Mouse (Mus musculus) forebrain, embryonic 13.5 days (tissue): Measurements from ENCODE around the gene Picalm. TPM values are rescaled to one million over a fixed set of nuclear protein-coding genes. Genes with fewer than 3 reads are reported as not detected.

Experiments
- ATAC-seq: fragments of 200-750 bp; cut with Nextera tagmentation; 2 replicates; pipeline ENCODE4 v1.8.0; 2017
- H3K27ac ChIP-seq: fragments of 300-500 bp; sonication (generic); 2 replicates; pipeline ENCODE4 v1.5.1; 2015; ENCODE audit warnings: inconsistent platforms, mild to moderate bottlenecking, moderate library complexity
- H3K27me3 ChIP-seq: fragments of 300-500 bp; sonication (generic); 2 replicates; pipeline ENCODE4 v1.6.1; 2015; ENCODE audit warnings: mild to moderate bottlenecking, inconsistent platforms
- H3K36me3 ChIP-seq: fragments of 300-500 bp; sonication (generic); 2 replicates; pipeline ENCODE4 v1.6.1; 2015; ENCODE audit warnings: mild to moderate bottlenecking, inconsistent platforms; ENCODE audit not compliant: poor library complexity, severe bottlenecking
- H3K4me1 ChIP-seq: fragments of 300-500 bp; sonication (generic); 2 replicates; pipeline ENCODE4 v1.6.1; 2015; ENCODE audit warnings: inconsistent platforms
- H3K4me2 ChIP-seq: fragments of 300-500 bp; sonication (generic); 2 replicates; pipeline ENCODE4 v1.6.1; 2015; ENCODE audit warnings: inconsistent platforms, mild to moderate bottlenecking, moderate library complexity
- H3K4me3 ChIP-seq: fragments of 300-500 bp; sonication (generic); 2 replicates; pipeline ENCODE4 v1.5.1; 2015; ENCODE audit warnings: mild to moderate bottlenecking, inconsistent platforms
- H3K9ac ChIP-seq: fragments of 300-500 bp; sonication (generic); 2 replicates; pipeline ENCODE4 v1.6.1; 2015; ENCODE audit warnings: mild to moderate bottlenecking, inconsistent platforms
- H3K9me3 ChIP-seq: fragments of 300-500 bp; sonication (generic); replicated peaks from 2 replicates; pipeline ENCODE4 v1.6.1; 2016; ENCODE audit warnings: inconsistent platforms
- WGBS: fragments of 180-500 bp; shearing (Covaris S2); methylation state at CpG from one replicate; pipeline ENCODE4 v1.1.7; 2015; 5-methylcytosine and 5-hydroxymethylcytosine counted together
- polyA plus RNA-seq: library from polyadenylated mRNA; unstranded; fragments of >200 nt; fragmentation: Nextera tagmentation; extraction: Ambion mirVana; gene quantifications from 2 replicates; pipeline ENCODE4 v1.2.1, GENCODE M21; 2015

The Picalm gene
- polyA plus RNA-seq = 36.6 and 40.9 TPM in 2 replicates

DNA sequence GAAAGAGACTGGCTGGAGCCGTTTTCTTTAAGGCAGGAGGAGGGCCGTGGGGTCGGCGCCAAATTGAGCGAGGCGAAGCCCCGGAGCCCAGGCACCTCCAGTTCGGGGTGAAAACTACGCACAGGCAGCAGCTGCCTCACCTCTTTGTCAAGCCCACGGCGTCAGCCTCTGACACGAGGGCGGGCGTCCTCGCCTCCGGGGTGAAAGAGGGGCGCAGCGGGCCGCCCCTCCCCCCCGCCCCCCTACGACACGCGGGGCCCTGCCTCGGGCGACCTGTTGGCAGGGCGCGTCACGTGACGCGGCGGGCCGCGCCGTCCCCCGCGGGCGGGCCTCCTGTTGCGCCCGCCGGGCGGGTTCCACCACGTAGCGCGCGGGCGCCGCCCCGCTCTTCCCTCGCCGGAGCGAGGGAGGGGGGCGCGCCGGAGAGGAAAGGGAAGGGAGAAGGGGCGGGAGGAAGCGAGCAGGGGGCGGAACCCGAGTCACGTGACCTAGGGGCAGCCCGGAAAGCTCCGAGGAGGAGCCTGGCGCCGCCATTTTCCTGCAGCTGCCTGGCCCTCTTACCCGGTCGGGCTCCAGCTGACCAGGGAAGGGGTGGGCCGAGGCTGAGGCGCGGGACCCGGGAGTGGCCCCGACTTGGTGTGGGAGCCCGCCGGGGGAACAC, at the start of gene Picalm:
TSS of gene Picalm (plus strand) at position 482 of the 661 bp plus-strand sequence.
- Histone ChIP-seq H3K4me3 (peak within 1 kb of the TSS; percentile 94), H3K4me1 (peaks cover 29% of the 10 kb centered on the region), H3K4me2 (peak within 1 kb of the TSS; percentile 90), H3K27me3 (no peaks in the 10 kb centered on the region), H3K9ac (peak within 1 kb of the TSS; percentile 97), H3K27ac (peak within 1 kb of the TSS; percentile 95), H3K9me3 (no peaks in the 10 kb centered on the region), H3K36me3 (no peaks in the 10 kb centered on the region)
- under 1% methylated on average over 42 of the region's 72 CpGs for WGBS
- peak; percentile 93 for ATAC-seq

DNA sequence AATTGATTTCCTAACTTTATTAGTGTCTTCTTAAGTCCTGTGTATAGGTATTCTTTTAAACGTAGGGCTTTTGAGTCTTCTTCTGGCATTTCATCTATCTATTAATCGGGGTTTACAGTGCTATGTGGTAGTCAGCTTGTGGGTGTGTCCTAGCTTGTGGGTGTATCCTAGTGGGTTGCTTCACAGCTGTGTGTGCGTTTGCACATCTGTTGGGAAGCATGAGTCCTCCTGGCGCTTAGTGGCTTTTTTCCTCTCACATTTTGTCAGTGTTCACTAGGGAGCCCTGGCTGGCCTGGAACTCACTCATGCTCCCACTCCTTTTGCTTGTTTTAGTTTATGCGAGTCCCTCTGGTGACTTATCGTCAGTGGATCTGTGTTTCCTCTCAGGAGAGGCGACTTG, 46.2 kb upstream of the Picalm start:
- H3K36me3 ChIP-seq = no peaks in the 10 kb centered on the region
- H3K4me3 ChIP-seq = no peak overlapping the region
- no peaks in the 10 kb centered on the region for H3K27me3 ChIP-seq
- no peaks in the 10 kb centered on the region for H3K4me1 ChIP-seq
- no peaks in the 10 kb centered on the region for H3K9me3 ChIP-seq
- no peak overlapping the region for H3K4me2 ChIP-seq
- H3K27ac ChIP-seq = no peak overlapping the region
- ATAC-seq = no peak
- WGBS = 86% methylated on average over 7 of the region's 7 CpGs
- H3K9ac ChIP-seq = no peak overlapping the region

DNA sequence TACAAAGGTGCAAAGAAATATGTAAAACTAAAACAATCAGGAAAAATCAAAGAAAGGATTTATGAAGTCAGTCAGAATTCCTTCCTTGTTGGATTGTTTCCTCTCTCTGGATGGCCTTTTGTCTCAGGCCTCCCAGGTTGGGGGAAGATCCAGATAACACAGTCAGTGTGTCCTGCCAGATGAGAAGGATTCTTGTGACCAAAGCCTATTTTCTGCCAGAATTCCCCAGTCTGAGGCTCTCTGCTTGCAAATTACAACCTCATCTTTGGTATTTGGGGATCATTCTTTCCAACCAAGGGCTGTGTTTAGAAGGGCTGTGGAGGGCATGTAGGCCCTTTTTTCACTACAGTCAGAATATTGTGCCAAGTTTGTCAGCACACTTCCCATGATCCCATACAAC, 45.5 kb upstream of the Picalm start:
- Histone ChIP-seq H3K4me3 (no peak overlapping the region), H3K36me3 (no peaks in the 10 kb centered on the region), H3K9ac (no peak overlapping the region), H3K4me2 (no peak overlapping the region), H3K9me3 (no peaks in the 10 kb centered on the region), H3K4me1 (no peaks in the 10 kb centered on the region), H3K27ac (no peak overlapping the region), H3K27me3 (no peaks in the 10 kb centered on the region)
- no peak for ATAC-seq

DNA sequence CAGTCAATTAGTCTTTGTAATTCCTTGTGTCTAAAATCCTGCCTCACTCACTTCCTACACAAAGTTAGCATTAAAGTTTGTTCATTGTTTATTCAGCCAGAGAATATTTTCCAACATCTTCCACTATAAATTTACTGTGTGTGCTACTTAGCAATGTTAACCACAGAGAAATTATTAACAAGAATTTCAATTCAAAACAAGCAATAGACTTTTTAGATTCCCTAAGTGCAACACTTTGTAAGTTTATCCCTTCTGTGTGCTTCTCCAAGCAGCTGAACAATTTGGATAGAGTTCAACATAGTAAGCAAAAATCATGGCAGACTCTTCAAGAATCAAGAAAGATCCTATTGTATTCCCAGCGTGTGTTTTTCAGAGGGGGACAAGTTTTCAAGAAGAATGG, 44.3 kb upstream of the Picalm start:
- H3K9ac ChIP-seq = no peak overlapping the region
- no peak overlapping the region for H3K4me3 ChIP-seq
- H3K4me1 ChIP-seq = no peaks in the 10 kb centered on the region
- 37% methylated on average over 1 of the region's 1 CpGs for WGBS
- H3K9me3 ChIP-seq = no peaks in the 10 kb centered on the region
- H3K27ac ChIP-seq = no peak overlapping the region
- no peak for ATAC-seq
- H3K27me3 ChIP-seq = no peaks in the 10 kb centered on the region
- H3K36me3 ChIP-seq = no peaks in the 10 kb centered on the region
- H3K4me2 ChIP-seq = no peak overlapping the region

DNA sequence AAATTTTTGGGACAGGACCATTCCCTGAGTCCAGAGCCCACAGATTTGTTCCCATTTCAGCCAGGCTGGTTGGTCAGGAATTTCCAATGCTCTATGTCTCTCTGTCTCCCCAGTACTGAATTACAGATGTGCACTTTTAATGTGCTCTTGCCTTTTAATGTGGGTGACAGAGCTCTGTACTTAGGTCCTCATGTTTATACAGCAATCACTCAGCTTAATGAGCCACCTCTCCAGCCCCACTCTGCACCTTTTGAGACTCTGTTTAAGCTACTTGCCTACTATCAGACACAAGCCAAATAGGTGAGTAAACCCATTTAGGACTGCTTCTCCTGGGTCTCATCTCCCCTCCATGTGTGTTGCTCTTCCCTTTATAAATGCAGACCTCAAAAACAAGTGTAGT, 43.2 kb upstream of the Picalm start:
- Histone ChIP-seq H3K4me2 (no peak overlapping the region), H3K9ac (no peak overlapping the region), H3K36me3 (no peaks in the 10 kb centered on the region), H3K9me3 (no peaks in the 10 kb centered on the region), H3K27ac (no peak overlapping the region), H3K4me1 (no peaks in the 10 kb centered on the region), H3K4me3 (no peak overlapping the region), H3K27me3 (no peaks in the 10 kb centered on the region)
- no peak for ATAC-seq

DNA sequence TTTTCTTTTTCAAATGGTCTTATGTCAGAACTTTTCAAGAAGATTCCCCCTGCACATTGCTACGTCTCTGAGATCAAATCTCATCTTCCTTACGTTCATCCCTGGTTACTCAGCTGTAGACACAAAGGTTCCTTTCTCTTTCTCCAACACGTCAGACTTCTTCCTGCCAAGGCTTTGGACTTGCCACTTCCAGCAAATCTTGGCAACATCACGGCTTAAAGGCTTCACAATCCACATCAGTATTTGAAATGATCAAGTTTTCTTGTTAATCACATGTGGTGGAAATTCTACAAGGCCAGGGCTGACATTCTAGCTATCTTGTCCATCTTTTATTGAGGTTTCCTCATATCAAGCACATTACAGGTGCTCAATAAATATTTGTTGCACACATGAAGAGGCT, 39.0 kb upstream of the Picalm start:
- H3K4me1 ChIP-seq = 0 out of 2 replicates have a peak, but pooled peaks cover 4% of the 10 kb centered on the region
- H3K27ac ChIP-seq = no peak overlapping the region
- H3K9me3 ChIP-seq = no peaks in the 10 kb centered on the region
- no peak for ATAC-seq
- no peaks in the 10 kb centered on the region for H3K27me3 ChIP-seq
- no peak overlapping the region for H3K4me2 ChIP-seq
- no peak overlapping the region for H3K4me3 ChIP-seq
- H3K36me3 ChIP-seq = no peaks in the 10 kb centered on the region
- WGBS = 81% methylated on average over 4 of the region's 4 CpGs
- no peak overlapping the region for H3K9ac ChIP-seq

DNA sequence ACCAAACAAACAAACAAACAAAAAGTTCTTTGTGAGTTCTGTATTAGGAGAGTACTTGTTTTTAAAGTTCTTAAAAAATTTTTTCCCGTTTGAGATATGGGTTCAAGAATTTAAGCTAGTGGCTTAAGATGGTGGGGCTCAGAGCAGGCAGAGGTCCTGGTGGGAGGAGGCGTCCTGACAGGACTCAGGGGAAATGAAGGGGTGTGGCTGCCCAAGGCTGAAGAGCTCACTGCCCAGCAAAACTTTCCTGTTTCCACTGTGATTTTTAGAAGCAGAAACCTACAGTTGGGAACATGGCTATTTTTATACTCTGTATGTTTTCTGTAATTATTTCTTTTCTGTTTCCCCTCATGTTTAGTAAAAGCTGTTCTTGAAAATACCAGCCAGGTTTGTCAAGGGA, 38.3 kb upstream of the Picalm start:
- H3K4me1 ChIP-seq = 0 out of 2 replicates have a peak, but pooled peaks cover 4% of the 10 kb centered on the region
- H3K27me3 ChIP-seq = no peaks in the 10 kb centered on the region
- no peak for ATAC-seq
- no peaks in the 10 kb centered on the region for H3K9me3 ChIP-seq
- no peaks in the 10 kb centered on the region for H3K36me3 ChIP-seq
- no peak overlapping the region for H3K4me2 ChIP-seq
- no peak overlapping the region for H3K9ac ChIP-seq
- no peak overlapping the region for H3K27ac ChIP-seq
- H3K4me3 ChIP-seq = no peak overlapping the region
- WGBS = 51% methylated on average over 2 of the region's 2 CpGs

DNA sequence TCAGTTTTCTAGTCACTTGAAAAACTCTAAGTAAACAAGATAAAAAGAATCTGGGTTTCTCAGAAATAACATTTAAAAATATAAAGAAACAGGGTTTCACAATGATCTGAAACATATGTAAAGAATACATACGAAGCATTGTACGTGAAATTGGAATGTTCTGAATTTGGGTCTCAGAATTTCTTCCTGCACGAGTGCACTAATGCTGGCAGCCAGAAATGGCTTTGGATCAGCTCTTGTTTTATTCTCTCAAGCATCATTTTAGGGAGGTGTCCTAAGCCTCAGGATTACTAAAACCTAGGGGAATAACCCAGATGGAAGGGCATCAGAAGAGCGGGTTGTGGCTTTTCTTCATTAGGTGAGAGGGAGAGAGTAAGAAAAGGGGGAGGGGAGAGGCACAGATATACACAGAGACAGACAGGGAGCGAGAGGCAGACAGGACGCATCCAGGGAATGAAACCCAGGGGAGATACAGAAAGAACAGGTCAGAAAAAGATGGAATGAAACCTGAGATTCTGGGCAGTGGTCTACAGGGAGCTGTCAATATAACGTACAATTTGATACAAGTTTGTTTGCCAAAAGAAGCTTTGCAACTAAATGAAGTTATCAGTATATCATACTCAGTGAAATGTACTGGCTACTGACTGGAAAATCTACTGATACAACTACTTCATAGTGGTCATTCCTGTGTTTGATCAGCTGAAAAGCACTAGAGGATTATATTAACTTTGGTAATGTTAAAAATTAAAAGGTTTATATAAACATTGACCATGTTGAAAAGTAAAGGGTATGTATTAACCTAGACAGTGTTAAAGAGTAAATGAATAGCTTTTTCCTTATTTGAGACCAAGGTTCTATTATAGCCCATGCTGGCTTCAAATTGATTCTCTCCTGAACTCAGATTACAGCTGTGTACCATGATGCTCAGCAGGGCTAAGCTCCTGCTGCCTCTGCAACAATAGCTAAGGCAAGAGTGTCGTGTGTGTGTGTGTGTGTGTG, 37.3 kb upstream of the Picalm start:
- H3K27ac ChIP-seq = no peak overlapping the region
- H3K27me3 ChIP-seq = no peaks in the 10 kb centered on the region
- 86% methylated on average over 8 of the region's 8 CpGs for WGBS
- no peaks in the 10 kb centered on the region for H3K9me3 ChIP-seq
- ATAC-seq = no peak
- H3K4me3 ChIP-seq = no peak overlapping the region
- no peaks in the 10 kb centered on the region for H3K36me3 ChIP-seq
- 0 out of 2 replicates have a peak, but pooled peaks cover 4% of the 10 kb centered on the region for H3K4me1 ChIP-seq
- H3K4me2 ChIP-seq = no peak overlapping the region
- no peak overlapping the region for H3K9ac ChIP-seq

DNA sequence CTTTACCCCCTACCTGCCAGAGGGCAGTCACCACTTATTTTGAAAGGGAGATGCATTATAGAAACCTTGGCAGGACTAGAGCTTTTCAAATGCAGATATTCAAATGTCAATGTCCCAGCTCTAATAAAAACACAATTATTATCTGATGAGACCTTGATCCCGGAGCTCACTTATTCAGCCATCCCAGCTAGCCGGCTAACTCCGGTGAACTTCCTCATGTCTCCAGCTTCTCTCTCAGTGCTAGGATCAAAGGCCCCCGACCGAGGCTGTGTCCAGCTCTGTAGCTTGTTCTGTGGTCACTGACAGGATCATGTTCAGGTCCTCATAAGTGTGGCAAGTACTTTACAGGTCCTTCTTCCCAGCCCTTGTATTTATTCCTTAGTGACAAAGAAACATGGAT, 34.9 kb upstream of the Picalm start:
- Histone ChIP-seq H3K4me2 (no peak overlapping the region), H3K36me3 (no peaks in the 10 kb centered on the region), H3K9ac (no peak overlapping the region), H3K4me1 (0 out of 2 replicates have a peak, but pooled peaks cover 4% of the 10 kb centered on the region), H3K9me3 (no peaks in the 10 kb centered on the region), H3K27ac (no peak overlapping the region), H3K27me3 (no peaks in the 10 kb centered on the region), H3K4me3 (no peak overlapping the region)
- ATAC-seq = no peak
- 90% methylated on average over 5 of the region's 5 CpGs for WGBS

DNA sequence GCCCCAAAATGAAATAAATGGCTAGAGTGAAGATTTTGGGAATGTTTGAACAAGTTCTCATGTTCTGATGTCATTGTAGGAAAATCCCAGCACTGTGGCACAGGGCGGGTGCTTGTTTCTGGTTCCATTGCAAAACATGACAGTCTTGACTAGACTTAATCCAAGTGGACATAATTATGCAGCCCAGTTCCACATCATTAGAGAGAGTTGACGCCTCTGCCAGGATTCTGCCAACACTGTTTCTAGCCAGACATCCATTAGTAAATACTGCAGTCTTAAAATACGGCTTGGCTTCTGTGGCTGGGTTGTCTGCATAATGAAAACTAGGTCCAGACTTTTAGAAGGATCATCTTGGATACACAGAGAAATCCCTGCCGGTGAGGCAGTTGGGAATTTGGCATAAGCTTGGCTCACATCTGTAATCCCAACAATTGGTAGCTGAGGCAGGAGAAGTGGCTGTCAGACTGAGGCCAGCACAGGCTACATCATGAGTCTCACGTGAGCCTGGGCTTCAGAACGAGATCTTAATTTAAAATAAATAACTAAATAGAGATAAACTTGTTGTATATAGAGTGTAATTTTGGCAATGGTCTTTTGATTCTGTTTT, 34.1 kb upstream of the Picalm start:
- no peak overlapping the region for H3K27ac ChIP-seq
- no peaks in the 10 kb centered on the region for H3K36me3 ChIP-seq
- 61% methylated on average over 6 of the region's 6 CpGs for WGBS
- no peaks in the 10 kb centered on the region for H3K9me3 ChIP-seq
- H3K4me1 ChIP-seq = 0 out of 2 replicates have a peak, but pooled peaks cover 4% of the 10 kb centered on the region
- H3K4me3 ChIP-seq = no peak overlapping the region
- H3K27me3 ChIP-seq = no peaks in the 10 kb centered on the region
- peak; percentile 92 for ATAC-seq
- no peak overlapping the region for H3K4me2 ChIP-seq
- H3K9ac ChIP-seq = no peak overlapping the region

DNA sequence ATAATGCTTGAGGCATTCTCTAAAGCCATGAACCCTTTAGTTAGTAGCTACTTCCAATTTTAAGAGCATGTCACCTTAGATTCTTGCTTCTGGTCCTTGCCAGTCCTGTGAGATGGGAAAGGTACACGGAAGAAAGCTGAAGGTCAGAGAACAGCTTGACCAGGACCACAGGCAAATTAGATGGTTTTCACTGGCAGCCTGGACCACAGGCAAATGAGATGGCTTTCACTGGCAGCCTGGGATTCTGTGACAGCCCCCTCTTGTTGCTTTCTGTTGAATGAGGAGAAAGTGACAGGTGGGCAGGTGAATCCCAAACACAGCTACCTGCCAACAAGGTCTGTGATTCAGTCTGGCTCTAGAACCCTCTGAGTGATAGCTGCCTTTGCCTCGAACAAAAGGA, 33.4 kb upstream of the Picalm start:
- WGBS = 73% methylated on average over 2 of the region's 2 CpGs
- no peak overlapping the region for H3K4me2 ChIP-seq
- 0 out of 2 replicates have a peak, but pooled peaks cover 4% of the 10 kb centered on the region for H3K4me1 ChIP-seq
- H3K27me3 ChIP-seq = no peaks in the 10 kb centered on the region
- H3K9me3 ChIP-seq = no peaks in the 10 kb centered on the region
- H3K9ac ChIP-seq = no peak overlapping the region
- H3K4me3 ChIP-seq = no peak overlapping the region
- H3K27ac ChIP-seq = no peak overlapping the region
- no peak for ATAC-seq
- no peaks in the 10 kb centered on the region for H3K36me3 ChIP-seq

DNA sequence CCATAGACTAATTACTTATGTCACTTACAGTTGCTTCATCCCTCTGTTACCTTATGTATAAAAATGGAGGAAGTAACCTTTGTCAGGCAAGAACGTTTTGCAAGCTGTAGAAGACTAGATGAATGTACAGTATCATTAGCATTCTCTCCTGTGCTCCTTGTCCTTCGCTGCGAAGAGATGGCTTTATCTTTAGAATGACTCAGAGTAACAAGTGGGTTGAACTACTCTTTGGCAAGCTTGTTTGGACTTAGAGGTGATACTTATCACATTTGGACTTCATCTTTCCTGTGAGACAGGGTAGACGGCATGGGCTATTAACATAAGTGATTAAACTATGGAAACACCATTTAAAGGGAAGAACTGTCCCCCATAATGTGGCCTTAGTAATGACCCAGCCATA, 31.8 kb upstream of the Picalm start:
- 89% methylated on average over 4 of the region's 4 CpGs for WGBS
- no peak for ATAC-seq
- no peak overlapping the region for H3K4me3 ChIP-seq

More for the DNA sequence above, 31.8 kb upstream of the Picalm start:
- Histone ChIP-seq H3K36me3 (no peaks in the 10 kb centered on the region), H3K4me1 (0 out of 2 replicates have a peak, but pooled peaks cover 4% of the 10 kb centered on the region), H3K9ac (no peak overlapping the region), H3K4me2 (no peak overlapping the region), H3K27me3 (no peaks in the 10 kb centered on the region), H3K9me3 (no peaks in the 10 kb centered on the region), H3K27ac (no peak overlapping the region)
